Mouse (Mus musculus): ENCODE results near the gene Shc3.
A peak's percentile ranks its signal among the peaks of the same experiment; 100 is the strongest.

The Shc3 gene

GRCm38 (mm10) chr13:51418268-51418941, 150.8 kb downstream of the Shc3 start:
- DNase-seq (ENCODE audit: low read depth, low spot score), result peak; percentile 74

GRCm38 (mm10) chr13:51417796-51418195, 151.4 kb downstream of the Shc3 start:
- no peak for DNase-seq (ENCODE audit: low read depth, low spot score)

- no peak for DNase-seq (ENCODE audit: low read depth, low spot score)
Observed at GRCm38 (mm10) chr13:51416727-51417126, 152.5 kb downstream of the Shc3 start.

GRCm38 (mm10) chr13:51413461-51413860, 155.8 kb downstream of the Shc3 start:
- DNase-seq (ENCODE audit: low read depth, low spot score), result peak; percentile 29

- DNase-seq (ENCODE audit: low read depth, low spot score), result no peak
Observed at GRCm38 (mm10) chr13:51411696-51412430, 157.4 kb downstream of the Shc3 start.

- no peak for DNase-seq (ENCODE audit: low read depth, low spot score)
Observed at GRCm38 (mm10) chr13:51411243-51411642, 158.0 kb downstream of the Shc3 start.

GRCm38 (mm10) chr13:51409936-51410481, 159.2 kb downstream of the Shc3 start:
- DNase-seq (ENCODE audit: low read depth, low spot score), result no peak

GRCm38 (mm10) chr13:51408519-51409001, 160.7 kb downstream of the Shc3 start, which contains the start of gene S1pr3:
TSS of gene S1pr3 (plus strand) at chr13:51408639.
- no peak for DNase-seq (ENCODE audit: low read depth, low spot score)

GRCm38 (mm10) chr13:51407541-51408217, 161.5 kb downstream of the Shc3 start:
- no peak for DNase-seq (ENCODE audit: low read depth, low spot score)

GRCm38 (mm10) chr13:51405731-51406320, 163.4 kb downstream of the Shc3 start:
- no peak for DNase-seq (ENCODE audit: low read depth, low spot score)

GRCm38 (mm10) chr13:51404566-51404965, 164.7 kb downstream of the Shc3 start:
- DNase-seq (ENCODE audit: low read depth, low spot score), result no peak

- DNase-seq (ENCODE audit: low read depth, low spot score), result peak; percentile 62
Observed at GRCm38 (mm10) chr13:51400736-51401501, 168.3 kb downstream of the Shc3 start.

- peak; percentile 85 for DNase-seq (ENCODE audit: low read depth, low spot score)
Observed at GRCm38 (mm10) chr13:51400186-51400719, 169.0 kb downstream of the Shc3 start.

- DNase-seq (ENCODE audit: low read depth, low spot score), result no peak
Observed at GRCm38 (mm10) chr13:51399562-51399961, 169.7 kb downstream of the Shc3 start.

GRCm38 (mm10) chr13:51397861-51398260, 171.4 kb downstream of the Shc3 start:
- DNase-seq (ENCODE audit: low read depth, low spot score), result peak; percentile 53

- no peak for DNase-seq (ENCODE audit: low read depth, low spot score)
Observed at GRCm38 (mm10) chr13:51392256-51392655, 177.0 kb downstream of the Shc3 start.

GRCm38 (mm10) chr13:51391359-51391916, 177.8 kb downstream of the Shc3 start:
- peak; percentile 33 for DNase-seq (ENCODE audit: low read depth, low spot score)

- DNase-seq (ENCODE audit: low read depth, low spot score), result no peak
Observed at GRCm38 (mm10) chr13:51390398-51390797, 178.8 kb downstream of the Shc3 start.

- no peak for DNase-seq (ENCODE audit: low read depth, low spot score)
Observed at GRCm38 (mm10) chr13:51387908-51388307, 181.3 kb downstream of the Shc3 start.

- DNase-seq (ENCODE audit: low read depth, low spot score), result no peak
Observed at GRCm38 (mm10) chr13:51384899-51385298, 184.3 kb downstream of the Shc3 start.

All from CD4-positive helper T cell, adult 2 months (primary cell).